Mouse (Mus musculus): ENCODE data around the gene Ifitm2. TPM values are rescaled to one million over a fixed set of nuclear protein-coding genes. Genes with fewer than 3 reads are reported as not detected.

Gene Ifitm2
- polyA plus RNA-seq, 1 experiment from 2014 or later: 949 TPM

- Histone ChIP-seq H3K4me1 (replicated peaks; ENCODE audit: control insufficient read depth, insufficient read depth, low read length) (peaks cover 22% of the 10 kb centered on the region), H3K27me3 (ENCODE audit: control insufficient read depth, insufficient read depth, low read depth, low read length) (no peaks in the 10 kb centered on the region), H3K4me2 (ENCODE audit: low read depth, low read length) (peak within 1 kb of the TSS; percentile 19), H3K27ac (ENCODE audit: low read length) (peak within 1 kb of the TSS; percentile 56), H3K9me3 (ENCODE audit: control insufficient read depth, low read length) (no peaks in the 10 kb centered on the region), H3K4me3 (ENCODE audit: low read length) (no peak within 1 kb of the TSS), H3K36me3 (ENCODE audit: control insufficient read depth, insufficient read depth, low read length) (peaks cover 26% of the 10 kb centered on the region), H3K9ac (ENCODE audit: low read length) (peak within 1 kb of the TSS; percentile 34; the same call in 1 of the 2 replicates)
- WGBS: 86% methylated on average over 16 of the region's 16 CpGs
- no peak for ATAC-seq (ENCODE audit: low read depth)
These were observed 5.8 kb downstream of the Ifitm2 start, which contains the start of gene Ifitm5 for GRCm38 (mm10) chr7:140949824-140950530. Ifitm5 (minus strand) TSS chr7:140950291.

GRCm38 (mm10) chr7:140949255-140949654, 6.5 kb downstream of the Ifitm2 start:
- ATAC-seq (ENCODE audit: low read depth): no peak
- 84% methylated on average over 6 of the region's 6 CpGs for WGBS
- no peak overlapping the region for H3K4me2 ChIP-seq (ENCODE audit: low read depth, low read length)
- H3K36me3 ChIP-seq (ENCODE audit: control insufficient read depth, insufficient read depth, low read length): peaks cover 26% of the 10 kb centered on the region
- peaks cover 19% of the 10 kb centered on the region for H3K4me1 ChIP-seq (replicated peaks; ENCODE audit: control insufficient read depth, insufficient read depth, low read length)
- no peaks in the 10 kb centered on the region for H3K27me3 ChIP-seq (ENCODE audit: control insufficient read depth, insufficient read depth, low read depth, low read length)
- no peak overlapping the region for H3K9ac ChIP-seq (ENCODE audit: low read length)
- no peak overlapping the region for H3K4me3 ChIP-seq (ENCODE audit: low read length)
- no peaks in the 10 kb centered on the region for H3K9me3 ChIP-seq (ENCODE audit: control insufficient read depth, low read length)
- H3K27ac ChIP-seq (ENCODE audit: low read length): no peak overlapping the region

- no peak overlapping the region for H3K9ac ChIP-seq (ENCODE audit: low read length)
- no peak for ATAC-seq (ENCODE audit: low read depth)
- H3K4me3 ChIP-seq (ENCODE audit: low read length): no peak overlapping the region
- H3K27ac ChIP-seq (ENCODE audit: low read length): peak overlapping the region; percentile 14; the same call in 1 of the 2 replicates
- peaks cover 26% of the 10 kb centered on the region for H3K36me3 ChIP-seq (ENCODE audit: control insufficient read depth, insufficient read depth, low read length)
- H3K27me3 ChIP-seq (ENCODE audit: control insufficient read depth, insufficient read depth, low read depth, low read length): no peaks in the 10 kb centered on the region
- peaks cover 18% of the 10 kb centered on the region for H3K4me1 ChIP-seq (replicated peaks; ENCODE audit: control insufficient read depth, insufficient read depth, low read length)
- 65% methylated on average over 8 of the region's 8 CpGs for WGBS
- no peak overlapping the region for H3K4me2 ChIP-seq (ENCODE audit: low read depth, low read length)
- no peaks in the 10 kb centered on the region for H3K9me3 ChIP-seq (ENCODE audit: control insufficient read depth, low read length)
These were observed 7.6 kb downstream of the Ifitm2 start for GRCm38 (mm10) chr7:140948161-140948560.

- no peak for ATAC-seq (ENCODE audit: low read depth)
- Histone ChIP-seq H3K36me3 (ENCODE audit: control insufficient read depth, insufficient read depth, low read length) (peaks cover 26% of the 10 kb centered on the region), H3K27me3 (ENCODE audit: control insufficient read depth, insufficient read depth, low read depth, low read length) (no peaks in the 10 kb centered on the region), H3K27ac (ENCODE audit: low read length) (peak overlapping the region; percentile 33; the same call in 1 of the 2 replicates), H3K4me2 (ENCODE audit: low read depth, low read length) (no peak overlapping the region), H3K4me3 (ENCODE audit: low read length) (no peak overlapping the region), H3K9me3 (ENCODE audit: control insufficient read depth, low read length) (no peaks in the 10 kb centered on the region), H3K4me1 (replicated peaks; ENCODE audit: control insufficient read depth, insufficient read depth, low read length) (peaks cover 28% of the 10 kb centered on the region), H3K9ac (ENCODE audit: low read length) (no peak overlapping the region)
- 33% methylated on average over 7 of the region's 7 CpGs for WGBS
These were observed 8.8 kb downstream of the Ifitm2 start for GRCm38 (mm10) chr7:140946980-140947379.

GRCm38 (mm10) chr7:140946311-140946710, 9.5 kb downstream of the Ifitm2 start:
- peaks cover 26% of the 10 kb centered on the region for H3K4me1 ChIP-seq (replicated peaks; ENCODE audit: control insufficient read depth, insufficient read depth, low read length)
- ATAC-seq (ENCODE audit: low read depth): no peak
- H3K4me2 ChIP-seq (ENCODE audit: low read depth, low read length): no peak overlapping the region
- 87% methylated on average over 10 of the region's 10 CpGs for WGBS
- H3K4me3 ChIP-seq (ENCODE audit: low read length): no peak overlapping the region
- H3K36me3 ChIP-seq (ENCODE audit: control insufficient read depth, insufficient read depth, low read length): peaks cover 26% of the 10 kb centered on the region
- no peaks in the 10 kb centered on the region for H3K27me3 ChIP-seq (ENCODE audit: control insufficient read depth, insufficient read depth, low read depth, low read length)
- no peaks in the 10 kb centered on the region for H3K9me3 ChIP-seq (ENCODE audit: control insufficient read depth, low read length)
- no peak overlapping the region for H3K9ac ChIP-seq (ENCODE audit: low read length)
- H3K27ac ChIP-seq (ENCODE audit: low read length): no peak overlapping the region

- Histone ChIP-seq H3K27me3 (ENCODE audit: control insufficient read depth, insufficient read depth, low read depth, low read length) (no peaks in the 10 kb centered on the region), H3K4me3 (ENCODE audit: low read length) (no peak overlapping the region), H3K4me1 (replicated peaks; ENCODE audit: control insufficient read depth, insufficient read depth, low read length) (peaks cover 16% of the 10 kb centered on the region), H3K27ac (ENCODE audit: low read length) (no peak overlapping the region), H3K9ac (ENCODE audit: low read length) (no peak overlapping the region), H3K4me2 (ENCODE audit: low read depth, low read length) (no peak overlapping the region), H3K36me3 (ENCODE audit: control insufficient read depth, insufficient read depth, low read length) (peaks cover 26% of the 10 kb centered on the region), H3K9me3 (ENCODE audit: control insufficient read depth, low read length) (no peaks in the 10 kb centered on the region)
- no peak for ATAC-seq (ENCODE audit: low read depth)
- WGBS: 87% methylated on average over 5 of the region's 5 CpGs
These were observed 10.5 kb downstream of the Ifitm2 start for GRCm38 (mm10) chr7:140945247-140945646.

GRCm38 (mm10) chr7:140944236-140944635, 11.6 kb downstream of the Ifitm2 start:
- Histone ChIP-seq H3K36me3 (ENCODE audit: control insufficient read depth, insufficient read depth, low read length) (peaks cover 23% of the 10 kb centered on the region), H3K4me2 (ENCODE audit: low read depth, low read length) (no peak overlapping the region), H3K27ac (ENCODE audit: low read length) (no peak overlapping the region), H3K9me3 (ENCODE audit: control insufficient read depth, low read length) (no peaks in the 10 kb centered on the region), H3K4me3 (ENCODE audit: low read length) (no peak overlapping the region), H3K9ac (ENCODE audit: low read length) (no peak overlapping the region), H3K27me3 (ENCODE audit: control insufficient read depth, insufficient read depth, low read depth, low read length) (no peaks in the 10 kb centered on the region), H3K4me1 (replicated peaks; ENCODE audit: control insufficient read depth, insufficient read depth, low read length) (peaks cover 20% of the 10 kb centered on the region)
- 84% methylated on average over 7 of the region's 7 CpGs for WGBS
- no peak for ATAC-seq (ENCODE audit: low read depth)

- ATAC-seq (ENCODE audit: low read depth): no peak
- no peaks in the 10 kb centered on the region for H3K9me3 ChIP-seq (ENCODE audit: control insufficient read depth, low read length)
- H3K36me3 ChIP-seq (ENCODE audit: control insufficient read depth, insufficient read depth, low read length): peaks cover 15% of the 10 kb centered on the region
- no peak overlapping the region for H3K4me2 ChIP-seq (ENCODE audit: low read depth, low read length)
- no peak overlapping the region for H3K4me3 ChIP-seq (ENCODE audit: low read length)
- peaks cover 21% of the 10 kb centered on the region for H3K4me1 ChIP-seq (replicated peaks; ENCODE audit: control insufficient read depth, insufficient read depth, low read length)
- H3K27me3 ChIP-seq (ENCODE audit: control insufficient read depth, insufficient read depth, low read depth, low read length): no peaks in the 10 kb centered on the region
- no peak overlapping the region for H3K27ac ChIP-seq (ENCODE audit: low read length)
- no peak overlapping the region; the same call in 1 of the 2 replicates for H3K9ac ChIP-seq (ENCODE audit: low read length)
- WGBS: 62% methylated on average over 4 of the region's 4 CpGs
These were observed 12.4 kb downstream of the Ifitm2 start for GRCm38 (mm10) chr7:140943356-140943755.

- H3K27ac ChIP-seq (ENCODE audit: low read length): peak overlapping the region; percentile 95
- H3K9ac ChIP-seq (ENCODE audit: low read length): peak overlapping the region; percentile 86; the same call in 1 of the 2 replicates
- H3K4me1 ChIP-seq (replicated peaks; ENCODE audit: control insufficient read depth, insufficient read depth, low read length): peaks cover 21% of the 10 kb centered on the region
- WGBS: 86% methylated on average over 10 of the region's 10 CpGs
- H3K36me3 ChIP-seq (ENCODE audit: control insufficient read depth, insufficient read depth, low read length): peaks cover 10% of the 10 kb centered on the region
- H3K9me3 ChIP-seq (ENCODE audit: control insufficient read depth, low read length): no peaks in the 10 kb centered on the region
- H3K4me3 ChIP-seq (ENCODE audit: low read length): no peak overlapping the region
- H3K27me3 ChIP-seq (ENCODE audit: control insufficient read depth, insufficient read depth, low read depth, low read length): no peaks in the 10 kb centered on the region
- ATAC-seq (ENCODE audit: low read depth): no peak
- peak overlapping the region; percentile 62 for H3K4me2 ChIP-seq (ENCODE audit: low read depth, low read length)
These were observed 13.0 kb downstream of the Ifitm2 start for GRCm38 (mm10) chr7:140942811-140943210.

All from lung, embryonic 16.5 days (tissue).